Comparison of ENCODE assay signal across 8 mouse cellular contexts in the genomic region with DNA sequence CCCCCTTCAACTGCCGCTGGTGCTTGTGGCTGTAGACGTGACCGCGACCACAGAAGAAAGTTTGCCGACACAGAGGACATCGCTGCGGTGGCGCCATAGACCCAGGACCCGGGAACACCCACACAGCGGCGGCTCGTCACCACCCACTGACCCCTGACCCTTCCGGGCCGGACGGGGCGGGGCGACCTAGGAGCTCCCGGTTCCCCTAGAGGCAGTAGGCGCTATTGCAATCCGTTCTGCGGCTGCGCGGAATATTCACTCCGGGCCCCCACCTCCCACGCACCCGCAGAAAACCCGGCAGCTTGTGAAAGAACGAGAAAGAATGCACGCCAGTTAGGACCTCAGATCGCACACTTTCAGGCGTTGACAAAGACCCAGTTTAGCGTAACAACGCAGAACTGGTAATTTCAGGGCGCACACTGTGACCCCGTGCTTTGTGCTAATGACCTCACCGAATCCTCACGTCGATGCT. TPM values are rescaled to one million over a fixed set of nuclear protein-coding genes. Genes with fewer than 3 reads are reported as not detected.
A peak's percentile ranks its signal among the peaks of the same experiment; 100 is the strongest.
DNase-seq lines count a peak whose midpoint lies in the region; ATAC-seq lines count a peak whose summit lies in the region.

No protein-coding gene starts in this region.

- peak; percentile 90 for ATAC-seq in forebrain, embryonic 11.5 days (replicated peaks; ENCODE audit: low FRiP score)
- ATAC-seq in heart, embryonic 16.5 days (replicated peaks; ENCODE audit: extremely low read depth, insufficient read depth, low FRiP score), result peak; percentile 96
- ATAC-seq in liver, embryonic 13.5 days (ENCODE audit: low read depth), result peak; percentile 96
- ATAC-seq in stomach, embryonic 14.5 days (ENCODE audit: insufficient number of reproducible peaks, insufficient read depth, low FRiP score, low read depth), result peak; percentile 91

- H3K9me3 ChIP-seq in forebrain, embryonic 11.5 days (ENCODE audit: control insufficient read depth, low read length), result no peaks in the 10 kb centered on the region
- no peaks in the 10 kb centered on the region for H3K9me3 ChIP-seq in heart, embryonic 16.5 days (replicated peaks; ENCODE audit: control insufficient read depth, low read length)
- H3K9me3 ChIP-seq in liver, embryonic 13.5 days (replicated peaks), result 0 out of 2 replicates have a peak, but pooled peaks cover 2% of the 10 kb centered on the region
- no peaks in the 10 kb centered on the region for H3K9me3 ChIP-seq in stomach, embryonic 14.5 days (ENCODE audit: control insufficient read depth, low read depth, low read length)

- DNase-seq in CD8-positive naive resting alpha-beta T cell, adult 2 months (ENCODE audit: low read depth in 2 of 2, low spot score in 2 of 2), result peak; percentile 85 to 89
- DNase-seq in c-Kit-positive CD71-positive TER-119-negative erythroid progenitor cells, embryonic 14.5 days (ENCODE audit: low read depth), result peak; percentile 87
- peak; percentile 95 for DNase-seq in forebrain, embryonic 11.5 days (ENCODE audit: low spot score)
- peak; percentile 97 for DNase-seq in kidney, postnatal 25 days
- DNase-seq in liver, embryonic 13.5 days, result peak; percentile 87
- peak; percentile 95 for DNase-seq in natural killer cell, adult 2 months (ENCODE audit: low spot score in 2 of 2)

- H3K4me1 ChIP-seq in forebrain, embryonic 11.5 days (replicated peaks; ENCODE audit: control insufficient read depth, insufficient read depth, low read length), result 0 out of 2 replicates have a peak, but pooled peaks cover 2% of the 10 kb centered on the region
- H3K4me1 ChIP-seq in heart, embryonic 16.5 days (ENCODE audit: control insufficient read depth, insufficient read depth, low read length), result peaks cover 11% of the 10 kb centered on the region
- peaks cover 21% of the 10 kb centered on the region for H3K4me1 ChIP-seq in liver, embryonic 13.5 days (replicated peaks)
- peaks cover 4% of the 10 kb centered on the region for H3K4me1 ChIP-seq in stomach, embryonic 14.5 days (ENCODE audit: control insufficient read depth, insufficient read depth, low read length)

- 1% methylated on average over 38 of the region's 38 CpGs for WGBS in forebrain, embryonic 11.5 days
- WGBS in heart, embryonic 16.5 days, result under 1% methylated on average over 38 of the region's 38 CpGs
- WGBS in liver, embryonic 13.5 days (ENCODE audit: insufficient replicate concordance), result under 1% methylated on average over 38 of the region's 38 CpGs
- WGBS in stomach, embryonic 14.5 days, result under 1% methylated on average over 38 of the region's 38 CpGs

- H3K36me3 ChIP-seq in forebrain, embryonic 11.5 days (ENCODE audit: control insufficient read depth, insufficient read depth, low read length), result peaks cover 6% of the 10 kb centered on the region; the same call in 1 of the 2 replicates
- H3K36me3 ChIP-seq in heart, embryonic 16.5 days (ENCODE audit: control insufficient read depth, insufficient read depth), result peaks cover 17% of the 10 kb centered on the region; the same call in 1 of the 2 replicates
- peaks cover 26% of the 10 kb centered on the region for H3K36me3 ChIP-seq in liver, embryonic 13.5 days
- peaks cover 10% of the 10 kb centered on the region for H3K36me3 ChIP-seq in stomach, embryonic 14.5 days (ENCODE audit: control insufficient read depth, insufficient read depth, low read length)

- peak overlapping the region; percentile 20; the same call in 1 of the 2 replicates for H3K27ac ChIP-seq in forebrain, embryonic 11.5 days (ENCODE audit: low read depth, low read length)
- H3K27ac ChIP-seq in heart, embryonic 16.5 days (ENCODE audit: low read length), result peak overlapping the region; percentile 76
- peak overlapping the region; percentile 86 for H3K27ac ChIP-seq in liver, embryonic 13.5 days
- peak overlapping the region; percentile 63; the same call in 1 of the 2 replicates for H3K27ac ChIP-seq in stomach, embryonic 14.5 days (ENCODE audit: low read length)

- no peaks in the 10 kb centered on the region for H3K27me3 ChIP-seq in forebrain, embryonic 11.5 days (ENCODE audit: control insufficient read depth, insufficient read depth, low read length)
- H3K27me3 ChIP-seq in heart, embryonic 16.5 days (ENCODE audit: control insufficient read depth, insufficient read depth, low read length), result no peaks in the 10 kb centered on the region
- H3K27me3 ChIP-seq in liver, embryonic 13.5 days, result no peaks in the 10 kb centered on the region
- H3K27me3 ChIP-seq in stomach, embryonic 14.5 days (ENCODE audit: control insufficient read depth, insufficient read depth, low read length), result no peaks in the 10 kb centered on the region

- H3K9ac ChIP-seq in forebrain, embryonic 11.5 days (ENCODE audit: low read length), result peak overlapping the region; percentile 63
- peak overlapping the region; percentile 97 for H3K9ac ChIP-seq in heart, embryonic 16.5 days (ENCODE audit: low read length)
- H3K9ac ChIP-seq in liver, embryonic 13.5 days, result peak overlapping the region; percentile 95
- peak overlapping the region; percentile 83 for H3K9ac ChIP-seq in stomach, embryonic 14.5 days (replicated peaks; ENCODE audit: low read depth, low read length)

- H3K4me2 ChIP-seq in forebrain, embryonic 11.5 days (ENCODE audit: low read depth, low read length, severe bottlenecking), result peak overlapping the region; percentile 92
- peak overlapping the region; percentile 97 for H3K4me2 ChIP-seq in heart, embryonic 16.5 days (ENCODE audit: low read depth, low read length)
- H3K4me2 ChIP-seq in liver, embryonic 13.5 days, result peak overlapping the region; percentile 94
- H3K4me2 ChIP-seq in stomach, embryonic 14.5 days (replicated peaks; ENCODE audit: low read depth, low read length), result peak overlapping the region; percentile 85

- peak overlapping the region; percentile 69 for H3K4me3 ChIP-seq in forebrain, embryonic 11.5 days (ENCODE audit: low read depth, low read length)
- peak overlapping the region; percentile 98 for H3K4me3 ChIP-seq in heart, embryonic 16.5 days (ENCODE audit: low read length)
- peak overlapping the region; percentile 94 for H3K4me3 ChIP-seq in liver, embryonic 13.5 days (replicated peaks)
- peak overlapping the region; percentile 88 for H3K4me3 ChIP-seq in stomach, embryonic 14.5 days (ENCODE audit: low read depth, low read length)

RNA-seq across cellular contexts. Expression of a gene that starts 0.4 kb away (rescaled TPM):
- 25.5 and 26.8 TPM in 2 replicates for polyA plus RNA-seq in forebrain, embryonic 11.5 days (2014; fragmentation: Nextera tagmentation; extraction: Ambion mirVana)
- 21.3 and 23.5 TPM in 2 replicates for polyA plus RNA-seq in heart, embryonic 16.5 days (2015; fragmentation: Nextera tagmentation; extraction: Ambion mirVana)
- 13.8 and 16.6 TPM in 2 replicates for polyA plus RNA-seq in liver, embryonic 13.5 days (2015; fragmentation: Nextera tagmentation; extraction: Ambion mirVana)
- polyA plus RNA-seq in stomach, embryonic 14.5 days (2014; fragmentation: Nextera tagmentation; extraction: Ambion mirVana), result 27.0 and 30.7 TPM in 2 replicates

RNA-seq across cellular contexts. Expression of a gene that starts 10.5 kb away (rescaled TPM):
- 186 and 188 TPM in 2 replicates for polyA plus RNA-seq in forebrain, embryonic 11.5 days (2014; fragmentation: Nextera tagmentation; extraction: Ambion mirVana)
- 84.4 and 90.3 TPM in 2 replicates for polyA plus RNA-seq in heart, embryonic 16.5 days (2015; fragmentation: Nextera tagmentation; extraction: Ambion mirVana)
- 68.3 and 69.4 TPM in 2 replicates for polyA plus RNA-seq in liver, embryonic 13.5 days (2015; fragmentation: Nextera tagmentation; extraction: Ambion mirVana)
- polyA plus RNA-seq in stomach, embryonic 14.5 days (2014; fragmentation: Nextera tagmentation; extraction: Ambion mirVana), result 118 and 123 TPM in 2 replicates

RNA-seq across cellular contexts. Expression of a gene that starts 11.0 kb away (rescaled TPM):
- polyA plus RNA-seq in forebrain, embryonic 11.5 days (2014; fragmentation: Nextera tagmentation; extraction: Ambion mirVana), result 1,614 and 1,699 TPM in 2 replicates
- polyA plus RNA-seq in heart, embryonic 16.5 days (2015; fragmentation: Nextera tagmentation; extraction: Ambion mirVana), result 862 and 919 TPM in 2 replicates
- polyA plus RNA-seq in liver, embryonic 13.5 days (2015; fragmentation: Nextera tagmentation; extraction: Ambion mirVana), result 1,487 and 1,590 TPM in 2 replicates
- polyA plus RNA-seq in stomach, embryonic 14.5 days (2014; fragmentation: Nextera tagmentation; extraction: Ambion mirVana), result 2,532 and 2,694 TPM in 2 replicates

RNA-seq across cellular contexts. Expression of a gene that starts 21.3 kb away (rescaled TPM):
- 24.8 and 24.9 TPM in 2 replicates for polyA plus RNA-seq in forebrain, embryonic 11.5 days (2014; fragmentation: Nextera tagmentation; extraction: Ambion mirVana)
- 37.8 and 42.0 TPM in 2 replicates for polyA plus RNA-seq in heart, embryonic 16.5 days (2015; fragmentation: Nextera tagmentation; extraction: Ambion mirVana)
- polyA plus RNA-seq in liver, embryonic 13.5 days (2015; fragmentation: Nextera tagmentation; extraction: Ambion mirVana), result 18.4 and 21.3 TPM in 2 replicates
- 22.3 and 23.7 TPM in 2 replicates for polyA plus RNA-seq in stomach, embryonic 14.5 days (2014; fragmentation: Nextera tagmentation; extraction: Ambion mirVana)

RNA-seq across cellular contexts. Expression of a gene that starts 23.0 kb away (rescaled TPM):
- not detected in 2 replicates for polyA plus RNA-seq in forebrain, embryonic 11.5 days (2014; fragmentation: Nextera tagmentation; extraction: Ambion mirVana)
- not detected in 2 replicates for polyA plus RNA-seq in heart, embryonic 16.5 days (2015; fragmentation: Nextera tagmentation; extraction: Ambion mirVana)
- not detected in 2 replicates for polyA plus RNA-seq in liver, embryonic 13.5 days (2015; fragmentation: Nextera tagmentation; extraction: Ambion mirVana)
- polyA plus RNA-seq in stomach, embryonic 14.5 days (2014; fragmentation: Nextera tagmentation; extraction: Ambion mirVana), result not detected in 2 replicates

Comparison
In these comparisons a context has a peak if more than half of its experiments do, and no peak if none do; other contexts are left out.
1. Peak in every context shown above with its lines: DNase-seq, ATAC-seq, H3K4me3 ChIP-seq and H3K27ac ChIP-seq.
2. H3K27ac ChIP-seq: peak in every context shown above with its lines; median percentile 86 in liver, embryonic 13.5 days; 76 in heart, embryonic 16.5 days; 63 in stomach, embryonic 14.5 days; 20 in forebrain, embryonic 11.5 days.